20 mouse cellular contexts compared by ENCODE assay signal in genomic region chr5:7436461-7436860, GRCm38 (mm10).
"Had no signal": no experiment of that assay in that cellular context is flagged by ENCODE, and none has a peak within 500 bp of the region (broad histone marks: within the 10 kb centered on the region; RNA-seq: fewer than 3 reads in every experiment).

No protein-coding gene starts in this region.

- H3K36me3 ChIP-seq: intestine, embryonic 15.5 days; kidney, embryonic 15.5 days; liver, embryonic 13.5 days; midbrain, embryonic 10.5 days; midbrain, embryonic 13.5 days; neural tube, embryonic 13.5 days had no signal

- H3K27ac ChIP-seq: intestine, embryonic 15.5 days; kidney, embryonic 15.5 days; liver, embryonic 13.5 days; macrophage; midbrain, embryonic 10.5 days; midbrain, embryonic 13.5 days; neural tube, embryonic 13.5 days; stomach, postnatal 0 days had no signal

- ATAC-seq: intestine, embryonic 15.5 days; midbrain, embryonic 13.5 days; midbrain, embryonic 16.5 days had no signal

- H3K9ac ChIP-seq: intestine, embryonic 15.5 days; kidney, embryonic 15.5 days; liver, embryonic 13.5 days; midbrain, embryonic 13.5 days; neural tube, embryonic 13.5 days had no signal

- H3K9me3 ChIP-seq: intestine, embryonic 15.5 days; kidney, embryonic 15.5 days; liver, embryonic 13.5 days; megakaryocyte, embryonic 14.5 days; midbrain, embryonic 10.5 days; midbrain, embryonic 13.5 days; neural tube, embryonic 13.5 days had no signal

- H3K4me1 ChIP-seq: intestine, embryonic 15.5 days; kidney, embryonic 15.5 days; liver, embryonic 13.5 days; megakaryocyte, embryonic 14.5 days; midbrain, embryonic 10.5 days; midbrain, embryonic 13.5 days; neural tube, embryonic 13.5 days had no signal

- H3K4me3 ChIP-seq: intestine, embryonic 15.5 days; kidney, embryonic 15.5 days; liver, embryonic 13.5 days; megakaryocyte, embryonic 14.5 days; midbrain, embryonic 10.5 days; midbrain, embryonic 13.5 days; myocyte; neural tube, embryonic 13.5 days had no signal

- H3K4me2 ChIP-seq: intestine, embryonic 15.5 days; kidney, embryonic 15.5 days; liver, embryonic 13.5 days; midbrain, embryonic 13.5 days; neural tube, embryonic 13.5 days had no signal

- DNase-seq: kidney, adult 11 months; kidney, adult 8-10 months; kidney, postnatal 10 days; kidney, postnatal 36 days; liver, embryonic 13.5 days; right cerebral cortex, postnatal 14 days; right cerebral cortex, postnatal 4 days; thymus, adult 2 months; thymus, postnatal 14 days; thymus, postnatal 4 days had no signal

- H3K27me3 ChIP-seq: intestine, embryonic 15.5 days; kidney, embryonic 15.5 days; liver, embryonic 13.5 days; megakaryocyte, embryonic 14.5 days; midbrain, embryonic 13.5 days; neural tube, embryonic 13.5 days had no signal
